Mouse (Mus musculus): ENCODE measurements around the gene Itpr2.

DNA sequence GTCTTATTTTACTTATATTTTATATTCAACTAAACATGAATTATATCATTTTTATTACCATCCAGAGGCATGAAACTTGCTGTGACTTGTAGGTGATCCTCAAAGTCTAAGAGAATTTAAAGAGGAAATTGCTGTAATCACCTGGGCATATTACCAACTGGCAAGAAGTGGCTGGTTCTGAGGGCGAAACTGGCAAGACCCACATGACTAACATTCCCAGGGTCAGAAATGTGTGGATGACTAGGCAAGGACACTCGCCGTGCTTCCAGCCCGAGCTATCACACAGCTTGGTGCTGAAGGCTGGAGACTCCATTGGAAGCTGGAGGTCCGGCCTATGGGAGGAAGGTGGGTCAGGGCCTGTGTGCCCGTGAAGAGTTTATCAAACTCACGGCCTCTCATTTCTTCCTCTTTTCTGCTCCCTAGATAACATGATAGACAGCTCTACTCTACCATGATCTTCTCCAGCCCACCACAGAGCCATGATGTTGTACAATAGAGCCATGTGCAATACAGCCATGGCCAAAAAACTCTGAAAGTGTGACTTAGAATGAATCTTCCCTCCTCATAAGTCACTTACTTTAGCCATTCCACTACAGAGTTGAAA is 306.1 kb downstream of the Itpr2 start:
- TF ChIP-seq CTCF (IDR thresholded peaks at IDR 0.05; ENCODE audit: low read depth, low read length) (no peak), GATA1 (IDR thresholded peaks at IDR 0.05; ENCODE audit: borderline replicate concordance, low read length) (no peak)

Data from G1E (cell line).